ENCODE assay signal across 8 mouse cellular contexts in genomic region chr7:98685895-98686294, GRCm38 (mm10). TPM values are rescaled to one million over a fixed set of nuclear protein-coding genes. Genes with fewer than 3 reads are reported as not detected.
DNase-seq lines count a peak whose midpoint lies in the region; ATAC-seq and TF ChIP-seq lines count a peak whose summit lies in the region.

No protein-coding gene starts in this region.

- no peak for DNase-seq in liver, adult 2 months (ENCODE audit: extremely low read depth, low read depth, low spot score)
- DNase-seq in liver, embryonic 11.5 days (ENCODE audit: low spot score) = no peak
- DNase-seq in heart, postnatal 25 days (ENCODE audit: low spot score) = peak; percentile 8
- DNase-seq in frontal cortex, postnatal 36 days (ENCODE audit: low spot score in 2 of 2) = no peak
- no peak for DNase-seq in thymus, postnatal 4 days
- DNase-seq in cerebellum, adult 8-10 months = no peak

- H3K79me2 ChIP-seq in liver, adult 2 months (ENCODE audit: control insufficient read depth, insufficient read depth, low read length) = no peaks in the 10 kb centered on the region

- H3K4me2 ChIP-seq in liver, embryonic 11.5 days = no peak overlapping the region
- H3K4me2 ChIP-seq in embryonic facial prominence, embryonic 12.5 days (replicated peaks) = peak overlapping the region; percentile 39
- peak overlapping the region; percentile 55 for H3K4me2 ChIP-seq in limb, embryonic 13.5 days (replicated peaks)

- ATAC-seq in liver, embryonic 11.5 days (replicated peaks; ENCODE audit: low FRiP score) = no peak
- ATAC-seq in embryonic facial prominence, embryonic 12.5 days (ENCODE audit: insufficient number of reproducible peaks, insufficient read depth, low FRiP score, low TSS enrichment) = peak; percentile 86; the same call in 1 of the 2 replicates
- ATAC-seq in limb, embryonic 13.5 days (ENCODE audit: low FRiP score, low read depth) = peak; percentile 93

- H3K4me3 ChIP-seq in liver, adult 2 months (ENCODE audit: insufficient read depth, low read depth, low read length) = no peak overlapping the region
- no peak overlapping the region for H3K4me3 ChIP-seq in liver, embryonic 11.5 days (ENCODE audit: low read depth, low read length)
- H3K4me3 ChIP-seq in embryonic facial prominence, embryonic 12.5 days = 0 out of 2 replicates have a peak overlapping the region, but pooled peaks have one; percentile 14
- peak overlapping the region; percentile 22; the same call in 1 of the 2 replicates for H3K4me3 ChIP-seq in limb, embryonic 13.5 days

- no peaks in the 10 kb centered on the region for H3K27me3 ChIP-seq in liver, adult 2 months (ENCODE audit: control insufficient read depth, insufficient read depth, low read length)
- 0 out of 2 replicates have a peak, but pooled peaks cover 3% of the 10 kb centered on the region for H3K27me3 ChIP-seq in liver, embryonic 11.5 days (replicated peaks; ENCODE audit: control insufficient read depth, insufficient read depth, low read length)
- H3K27me3 ChIP-seq in embryonic facial prominence, embryonic 12.5 days = no peaks in the 10 kb centered on the region
- H3K27me3 ChIP-seq in limb, embryonic 13.5 days = peaks cover 5% of the 10 kb centered on the region; the same call in 1 of the 2 replicates

- no peaks in the 10 kb centered on the region for H3K9me3 ChIP-seq in liver, embryonic 11.5 days (ENCODE audit: control insufficient read depth, low read length)
- no peaks in the 10 kb centered on the region for H3K9me3 ChIP-seq in embryonic facial prominence, embryonic 12.5 days
- no peaks in the 10 kb centered on the region for H3K9me3 ChIP-seq in limb, embryonic 13.5 days

- H3K4me1 ChIP-seq in liver, adult 2 months (ENCODE audit: control insufficient read depth, insufficient read depth, low read length) = 0 out of 2 replicates have a peak, but pooled peaks cover 2% of the 10 kb centered on the region
- no peaks in the 10 kb centered on the region for H3K4me1 ChIP-seq in liver, embryonic 11.5 days (replicated peaks; ENCODE audit: control insufficient read depth, insufficient read depth, low read length)
- H3K4me1 ChIP-seq in embryonic facial prominence, embryonic 12.5 days = peaks cover 16% of the 10 kb centered on the region
- peaks cover 47% of the 10 kb centered on the region for H3K4me1 ChIP-seq in limb, embryonic 13.5 days

- intact Hi-C loops in heart, postnatal 25 days (cut with DNase I) = no loop called here

- 58% methylated on average over 13 of the region's 13 CpGs for WGBS in liver, adult 2 months
- WGBS in liver, embryonic 11.5 days = 52% methylated on average over 13 of the region's 13 CpGs
- WGBS in embryonic facial prominence, embryonic 12.5 days = 7% methylated on average over 13 of the region's 13 CpGs
- 10% methylated on average over 13 of the region's 13 CpGs for WGBS in limb, embryonic 13.5 days

- no peaks in the 10 kb centered on the region for H3K36me3 ChIP-seq in liver, adult 2 months (ENCODE audit: control insufficient read depth, insufficient read depth, low read length)
- H3K36me3 ChIP-seq in liver, embryonic 11.5 days (ENCODE audit: control insufficient read depth, insufficient read depth, low read length) = no peaks in the 10 kb centered on the region
- no peaks in the 10 kb centered on the region for H3K36me3 ChIP-seq in embryonic facial prominence, embryonic 12.5 days
- no peaks in the 10 kb centered on the region for H3K36me3 ChIP-seq in limb, embryonic 13.5 days

- no peak overlapping the region for H3K9ac ChIP-seq in liver, adult 2 months (ENCODE audit: low read depth, low read length)
- no peak overlapping the region for H3K9ac ChIP-seq in liver, embryonic 11.5 days (ENCODE audit: low read depth, low read length)
- H3K9ac ChIP-seq in embryonic facial prominence, embryonic 12.5 days = no peak overlapping the region
- 0 out of 2 replicates have a peak overlapping the region, but pooled peaks have one; percentile 13 for H3K9ac ChIP-seq in limb, embryonic 13.5 days

- no peak overlapping the region for H3K27ac ChIP-seq in liver, adult 2 months (replicated peaks; ENCODE audit: insufficient read depth, low read depth, low read length)
- no peak overlapping the region for H3K27ac ChIP-seq in liver, embryonic 11.5 days (ENCODE audit: low read depth, low read length)
- H3K27ac ChIP-seq in embryonic facial prominence, embryonic 12.5 days = peak overlapping the region; percentile 47
- H3K27ac ChIP-seq in limb, embryonic 13.5 days = peak overlapping the region; percentile 49; the same call in 1 of the 2 replicates

- no peak for TF ChIP-seq POLR2A in liver, adult 2 months (IDR thresholded peaks at IDR 0.05; ENCODE audit: extremely low read depth, insufficient read depth, low read length)

- TF ChIP-seq CTCF in liver, adult 2 months (IDR thresholded peaks at IDR 0.05; ENCODE audit: low read depth, low read length) = peak; percentile 14; the same call in 1 of the 2 replicates

RNA-seq across cellular contexts. Expression of gene Thap12, which starts 17.0 kb away (rescaled TPM):
- 22.2 and 23.5 TPM in 2 replicates for total RNA-seq in liver, adult 2 months (2014; rRNA removed)
- 5.9 TPM in 2 replicates for polyA plus RNA-seq in liver, adult 2 months (2012; rRNA removed)
- polyA plus RNA-seq in liver, embryonic 11.5 days (2014; fragmentation: Nextera tagmentation; extraction: Ambion mirVana) = 42.3 and 45.6 TPM in 2 replicates
- 77.9 and 89.2 TPM in 2 replicates for polyA plus RNA-seq in embryonic facial prominence, embryonic 12.5 days (2016; fragmentation: Nextera tagmentation; extraction: Ambion mirVana)
- 10 to 100 TPM; 70.0 to 76.2 TPM for total RNA-seq in heart, postnatal 25 days (2021)
- 69.9 and 73.9 TPM in 2 replicates for polyA plus RNA-seq in limb, embryonic 13.5 days (2015; fragmentation: Nextera tagmentation; extraction: Ambion mirVana)

RNA-seq across cellular contexts. Expression of gene Emsy, which starts 29.3 kb away (rescaled TPM):
- 9.1 and 10.9 TPM in 2 replicates for total RNA-seq in liver, adult 2 months (2014; rRNA removed)
- 4.2 and 7.9 TPM in 2 replicates for polyA plus RNA-seq in liver, adult 2 months (2012; rRNA removed)
- 26.2 and 27.8 TPM in 2 replicates for polyA plus RNA-seq in liver, embryonic 11.5 days (2014; fragmentation: Nextera tagmentation; extraction: Ambion mirVana)
- polyA plus RNA-seq in embryonic facial prominence, embryonic 12.5 days (2016; fragmentation: Nextera tagmentation; extraction: Ambion mirVana) = 32.6 and 35.2 TPM in 2 replicates
- total RNA-seq in heart, postnatal 25 days (2021) = 10 to 100 TPM; 25.0 to 31.1 TPM
- polyA plus RNA-seq in limb, embryonic 13.5 days (2015; fragmentation: Nextera tagmentation; extraction: Ambion mirVana) = 27.6 and 33.1 TPM in 2 replicates

Comparison
In these comparisons a context has a peak if more than half of its experiments do, and no peak if none do; other contexts are left out.
1. H3K27ac ChIP-seq: peak in embryonic facial prominence, embryonic 12.5 days (single experiment) and limb, embryonic 13.5 days (single experiment); none in liver, adult 2 months (single experiment) and liver, embryonic 11.5 days (single experiment).
2. H3K4me3 ChIP-seq: peak in embryonic facial prominence, embryonic 12.5 days (single experiment) and limb, embryonic 13.5 days (single experiment); none in liver, adult 2 months (single experiment) and liver, embryonic 11.5 days (single experiment).